11 mouse cellular contexts compared by ENCODE assay signal in the genomic region with DNA sequence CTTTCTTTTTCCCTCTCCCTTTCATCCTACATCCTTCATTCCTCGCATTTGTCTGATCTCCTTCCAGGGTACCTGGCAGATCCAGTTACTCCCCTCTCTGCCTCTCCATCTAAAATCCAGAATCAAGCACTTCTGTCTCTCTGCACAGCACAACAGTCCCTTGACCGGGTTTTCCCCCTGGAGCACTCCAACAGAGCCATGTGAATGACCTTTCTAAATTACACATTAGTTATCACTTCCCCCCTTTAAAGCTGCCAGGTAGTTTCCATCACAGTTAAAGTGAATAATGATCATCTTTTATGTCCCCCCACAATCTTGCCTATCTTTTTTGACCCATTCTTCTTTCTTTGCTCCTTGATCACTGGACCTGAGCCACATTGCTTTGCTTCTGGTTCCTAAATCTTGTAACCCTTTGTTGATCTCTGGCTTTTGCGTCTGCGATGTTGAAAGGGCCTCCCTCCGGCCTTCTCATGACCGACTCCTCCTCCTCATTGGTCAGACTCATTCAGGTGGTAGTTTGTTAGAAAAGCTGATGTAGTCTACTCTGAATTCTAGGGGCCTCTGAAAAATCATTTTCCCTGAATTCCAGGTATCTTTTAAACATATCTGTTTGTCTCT.
"Had no signal": no experiment of that assay in that cellular context is flagged by ENCODE, and none has a peak within 500 bp of the region (broad histone marks: within the 10 kb centered on the region; RNA-seq: fewer than 3 reads in every experiment).

No protein-coding gene starts in this region.

- H3K9ac ChIP-seq: limb, embryonic 13.5 days; liver, embryonic 14.5 days; neural tube, embryonic 12.5 days had no signal

- H3K9me3 ChIP-seq: limb, embryonic 13.5 days; neural tube, embryonic 12.5 days had no signal

- H3K27ac ChIP-seq: limb, embryonic 13.5 days; liver, embryonic 14.5 days; neural tube, embryonic 12.5 days; stomach, postnatal 0 days had no signal

- H3K4me2 ChIP-seq: limb, embryonic 13.5 days; neural tube, embryonic 12.5 days had no signal

- DNase-seq: kidney, postnatal 10 days; layer of hippocampus, postnatal 36 days; left cerebral cortex, postnatal 4 days; lung, adult 2 months; lung, postnatal 36 days; midbrain, embryonic 14.5 days; thymus, postnatal 4 days had no signal

- H3K27me3 ChIP-seq: limb, embryonic 13.5 days; neural tube, embryonic 12.5 days had no signal

- H3K4me3 ChIP-seq: limb, embryonic 13.5 days; neural tube, embryonic 12.5 days had no signal
